Mouse (Mus musculus): ENCODE results near the gene Mmel1.

Gene Mmel1

GRCm38 (mm10) chr4:154864961-154865760, 4.2 kb upstream of the Mmel1 start:
- no peak for DNase-seq (ENCODE audit: low read depth)

- DNase-seq (ENCODE audit: low read depth): no peak
Measured at GRCm38 (mm10) chr4:154866391-154866790, 3.0 kb upstream of the Mmel1 start.

GRCm38 (mm10) chr4:154867257-154867656, 2.1 kb upstream of the Mmel1 start:
- no peak for DNase-seq (ENCODE audit: low read depth)

GRCm38 (mm10) chr4:154870721-154871120, 1.3 kb downstream of the Mmel1 start:
- no peak for DNase-seq (ENCODE audit: low read depth)

GRCm38 (mm10) chr4:154871757-154872251, 2.4 kb downstream of the Mmel1 start:
- no peak for DNase-seq (ENCODE audit: low read depth)

- no peak for DNase-seq (ENCODE audit: low read depth)
Measured at GRCm38 (mm10) chr4:154873186-154873585, 3.8 kb downstream of the Mmel1 start.

GRCm38 (mm10) chr4:154877864-154878548, 8.6 kb downstream of the Mmel1 start:
- DNase-seq (ENCODE audit: low read depth): peak; percentile 95

- peak; percentile 63 for DNase-seq (ENCODE audit: low read depth)
Measured at GRCm38 (mm10) chr4:154880730-154881129, 11.3 kb downstream of the Mmel1 start.

- no peak for DNase-seq (ENCODE audit: low read depth)
Measured at GRCm38 (mm10) chr4:154882014-154882659, 12.8 kb downstream of the Mmel1 start.

GRCm38 (mm10) chr4:154885416-154885815, 16.0 kb downstream of the Mmel1 start:
- DNase-seq (ENCODE audit: low read depth): no peak

- no peak for DNase-seq (ENCODE audit: low read depth)
Measured at GRCm38 (mm10) chr4:154886876-154887592, 17.6 kb downstream of the Mmel1 start.

- DNase-seq (ENCODE audit: low read depth): no peak
Measured at GRCm38 (mm10) chr4:154887593-154888250, 18.3 kb downstream of the Mmel1 start.

GRCm38 (mm10) chr4:154890887-154891286, 21.5 kb downstream of the Mmel1 start:
- DNase-seq (ENCODE audit: low read depth): no peak

- no peak for DNase-seq (ENCODE audit: low read depth)
Measured at GRCm38 (mm10) chr4:154895549-154895948, 26.2 kb downstream of the Mmel1 start.

- no peak for DNase-seq (ENCODE audit: low read depth)
Measured at GRCm38 (mm10) chr4:154897676-154898465, 28.5 kb downstream of the Mmel1 start.

- DNase-seq (ENCODE audit: low read depth): no peak
Measured at GRCm38 (mm10) chr4:154898506-154899446, 29.4 kb downstream of the Mmel1 start, which contains the start of gene Fam213b. TSS of gene Fam213b (minus strand) at chr4:154899135.

GRCm38 (mm10) chr4:154902371-154902770, 33.0 kb downstream of the Mmel1 start:
- no peak for DNase-seq (ENCODE audit: low read depth)

GRCm38 (mm10) chr4:154904185-154905071, 35.0 kb downstream of the Mmel1 start:
- DNase-seq (ENCODE audit: low read depth): no peak

Measured in 416B (cell line).